Mouse (Mus musculus) stomach, embryonic 14.5 days (tissue): ENCODE results near the gene Olfr1359. TPM values are rescaled to one million over a fixed set of nuclear protein-coding genes. Genes with fewer than 3 reads are reported as not detected.
"Not testable (repeated sequence)": the region's sequence is repeated elsewhere in the genome, so short reads cannot be mapped to it uniquely, and the experiment has no call there.

ENCODE experiments used
- ATAC-seq: fragments of 200-750 bp; cut with Nextera tagmentation; 2 replicates; pipeline ENCODE4 v1.8.0; 2017; ENCODE audit warnings: low read depth, moderate TSS enrichment; ENCODE audit not compliant: insufficient number of reproducible peaks, insufficient read depth, low FRiP score
- H3K27ac ChIP-seq: fragments of 300-500 bp; sonication (generic); 2 replicates; pipeline ENCODE4 v1.5.1; 2014; ENCODE audit warnings: mild to moderate bottlenecking, low read length, moderate library complexity, mixed read lengths
- H3K27me3 ChIP-seq: fragments of 300-500 bp; sonication (generic); 2 replicates; pipeline ENCODE4 v1.6.1; 2014; ENCODE audit warnings: low read length, control low read depth, mixed read lengths; ENCODE audit not compliant: control insufficient read depth, insufficient read depth
- H3K36me3 ChIP-seq: fragments of 300-500 bp; sonication (generic); 2 replicates; pipeline ENCODE4 v1.6.1; 2014; ENCODE audit warnings: mild to moderate bottlenecking, control low read depth, low read length, moderate library complexity, mixed read lengths; ENCODE audit not compliant: control insufficient read depth, insufficient read depth
- H3K4me1 ChIP-seq: fragments of 300-500 bp; sonication (generic); 2 replicates; pipeline ENCODE4 v1.6.1; 2014; ENCODE audit warnings: low read length, control low read depth, mixed read lengths; ENCODE audit not compliant: control insufficient read depth, insufficient read depth
- H3K4me2 ChIP-seq: fragments of 300-500 bp; sonication (generic); replicated peaks from 2 replicates; pipeline ENCODE4 v1.6.1; 2014; ENCODE audit warnings: low read depth, low read length, control low read depth
- H3K4me3 ChIP-seq: fragments of 300-500 bp; sonication (generic); 2 replicates; pipeline ENCODE4 v1.5.1; 2014; ENCODE audit warnings: low read depth, low read length, control low read depth
- H3K9ac ChIP-seq: fragments of 300-500 bp; sonication (generic); replicated peaks from 2 replicates; pipeline ENCODE4 v1.6.1; 2014; ENCODE audit warnings: low read depth, mild to moderate bottlenecking, control low read depth, low read length, moderate library complexity, mixed read lengths
- H3K9me3 ChIP-seq: fragments of 300-500 bp; sonication (generic); 2 replicates; pipeline ENCODE4 v1.6.1; 2016; ENCODE audit warnings: low read depth, low read length, control low read depth; ENCODE audit not compliant: control insufficient read depth
- WGBS: fragments of 180-500 bp; shearing (Covaris S2); extraction: QIAGEN DNeasy Blood & Tissue Kit; methylation state at CpG from one replicate; pipeline ENCODE4 v1.1.7; 2014; 5-methylcytosine and 5-hydroxymethylcytosine counted together
- microRNA-seq: library from miRNA; unstranded; fragments of <30 nt; microRNA quantifications from one replicate; pipeline ENCODE4, GENCODE M21; 2016
- polyA plus RNA-seq: library from polyadenylated mRNA; unstranded; fragments of >200 nt; fragmentation: Nextera tagmentation; extraction: Ambion mirVana; gene quantifications from 2 replicates; pipeline ENCODE4 v1.2.1, GENCODE M21; 2014

Olfr1359 gene
- polyA plus RNA-seq, 1 experiment from 2014 or later, result not detected

- Histone ChIP-seq H3K9ac (peak overlapping the region; percentile 45), H3K36me3 (no peaks in the 10 kb centered on the region), H3K4me2 (peak overlapping the region; percentile 62), H3K27ac (peak overlapping the region; percentile 91), H3K9me3 (no peaks in the 10 kb centered on the region), H3K4me1 (peaks cover 11% of the 10 kb centered on the region; the same call in 1 of the 2 replicates), H3K4me3 (peak overlapping the region; percentile 45), H3K27me3 (no peaks in the 10 kb centered on the region)
- 3% methylated on average over 6 of the region's 10 CpGs for WGBS
- no peak for ATAC-seq
These were observed 55.2 kb downstream of the Olfr1359 start for GRCm38 (mm10) chr13:21753051-21753523.

GRCm38 (mm10) chr13:21753524-21754285 is 55.8 kb downstream of the Olfr1359 start, which contains the start of the genes Hist1h2ak and Hist1h2bn:
Hist1h2ak (minus strand) TSS chr13:21753827.
Hist1h2bn (plus strand) TSS chr13:21754123.
- peak; percentile 95 for ATAC-seq
- not testable (repeated sequence) for H3K27me3 ChIP-seq, H3K4me1 ChIP-seq, H3K9me3 ChIP-seq, H3K36me3 ChIP-seq
- Histone ChIP-seq H3K27ac (peak within 1 kb of the TSS; percentile 91), H3K9ac (peak within 1 kb of the TSS; percentile 45), H3K4me3 (peak within 1 kb of the TSS; percentile 45), H3K4me2 (peak within 1 kb of the TSS; percentile 62)
- under 1% methylated on average over 43 of the region's 50 CpGs for WGBS

GRCm38 (mm10) chr13:21754294-21755001 is 56.5 kb downstream of the Olfr1359 start:
- H3K27ac ChIP-seq, result peak overlapping the region; percentile 91
- H3K36me3 ChIP-seq, H3K27me3 ChIP-seq, H3K4me1 ChIP-seq, H3K9me3 ChIP-seq, ATAC-seq: not testable (repeated sequence)
- H3K9ac ChIP-seq, result peak overlapping the region; percentile 40
- WGBS, result 0% methylated on average over 22 of the region's 26 CpGs
- peak overlapping the region; percentile 62 for H3K4me2 ChIP-seq
- peak overlapping the region; percentile 45 for H3K4me3 ChIP-seq

- no peaks in the 10 kb centered on the region for H3K9me3 ChIP-seq
- peaks cover 9% of the 10 kb centered on the region; the same call in 1 of the 2 replicates for H3K4me1 ChIP-seq
- no peak overlapping the region for H3K27ac ChIP-seq
- no peak for ATAC-seq
- H3K4me3 ChIP-seq, result no peak overlapping the region; the same call in 1 of the 2 replicates
- H3K27me3 ChIP-seq, result no peaks in the 10 kb centered on the region
- no peaks in the 10 kb centered on the region for H3K36me3 ChIP-seq
- WGBS, result 69% methylated on average over 1 of the region's 1 CpGs
- H3K4me2 ChIP-seq, result peak overlapping the region; percentile 19; the same call in 1 of the 2 replicates
- H3K9ac ChIP-seq, result no peak overlapping the region
These were observed 57.8 kb downstream of the Olfr1359 start for GRCm38 (mm10) chr13:21755707-21756106.

Small RNA genes lying within 50 kb of the gene (microRNA-seq; reads per million reads assigned to microRNA genes)
- gene Gm44357 (not detected), gene Gm44367 (not detected), gene Gm44454 (not detected)

Other genes with a start within 250 kb of the Olfr1359 start
- gene Zscan26, start 244.4 kb upstream of the Olfr1359 start, polyA plus RNA-seq, result 32.6 and 35.8 TPM in 2 replicates
- 2.7 and 2.8 TPM in 2 replicates for gene Nkapl, start 229.6 kb upstream of the Olfr1359 start, polyA plus RNA-seq
- gene Zkscan4, start 219.2 kb upstream of the Olfr1359 start, polyA plus RNA-seq, result 2.9 TPM in 2 replicates
- not detected in 2 replicates for gene Gm10065, start 218.7 kb upstream of the Olfr1359 start, polyA plus RNA-seq
- 0.17 and 0.34 TPM in 2 replicates for gene AK157302, start 202.9 kb upstream of the Olfr1359 start, polyA plus RNA-seq
- gene Gm11273, start 196.7 kb upstream of the Olfr1359 start, polyA plus RNA-seq, result 6.7 and 7.5 TPM in 2 replicates
- 11.5 and 11.6 TPM in 2 replicates for gene Zkscan8, start 167.0 kb upstream of the Olfr1359 start, polyA plus RNA-seq
- 0.07 and 0.28 TPM in 2 replicates for gene Olfr1366, start 155.3 kb upstream of the Olfr1359 start, polyA plus RNA-seq
- gene Olfr1535, start 138.2 kb upstream of the Olfr1359 start, polyA plus RNA-seq, result 0.06 TPM in 1 of 2 replicates, not detected in the other
- gene Olfr1364, start 116.4 kb upstream of the Olfr1359 start, polyA plus RNA-seq, result not detected in 2 replicates
- not detected in 2 replicates for gene Olfr1362, start 84.1 kb upstream of the Olfr1359 start, polyA plus RNA-seq
- gene Olfr11, start 55.6 kb upstream of the Olfr1359 start, polyA plus RNA-seq, result not detected in 2 replicates
- gene Olfr1361, start 34.7 kb upstream of the Olfr1359 start, polyA plus RNA-seq, result not detected in 2 replicates
- not detected in 2 replicates for gene Olfr1360, start 20.7 kb upstream of the Olfr1359 start, polyA plus RNA-seq
- gene Hist1h2bl, start 18.0 kb downstream of the Olfr1359 start, polyA plus RNA-seq, result 3.7 and 4.3 TPM in 2 replicates
- gene Hist1h2ai, start 18.3 kb downstream of the Olfr1359 start, polyA plus RNA-seq, result 8.8 and 36.0 TPM in 2 replicates
- 9.0 and 13.1 TPM in 2 replicates for gene Hist1h3h, start 19.5 kb downstream of the Olfr1359 start, polyA plus RNA-seq
- gene Hist1h2bm, start 23.9 kb downstream of the Olfr1359 start, polyA plus RNA-seq, result 3.1 TPM in 2 replicates
- 4.1 and 4.5 TPM in 2 replicates for gene Hist1h4j, start 37.0 kb downstream of the Olfr1359 start, polyA plus RNA-seq
- gene Hist1h4k, start 52.4 kb downstream of the Olfr1359 start, polyA plus RNA-seq, result 10.9 and 13.1 TPM in 2 replicates
- gene Hist1h2ak, start 55.7 kb downstream of the Olfr1359 start, polyA plus RNA-seq, result 10.1 and 13.3 TPM in 2 replicates
- gene Hist1h2bn, start 56.0 kb downstream of the Olfr1359 start, polyA plus RNA-seq, result 3.1 and 5.0 TPM in 2 replicates
- 14.8 and 20.1 TPM in 2 replicates for gene Hist1h1b, start 82.5 kb downstream of the Olfr1359 start, polyA plus RNA-seq
- 166 and 187 TPM in 2 replicates for gene Hist1h3i, start 85.3 kb downstream of the Olfr1359 start, polyA plus RNA-seq
- 11.4 TPM in 1 of 2 replicates, not detected in the other for gene Hist1h2an, start 89.1 kb downstream of the Olfr1359 start, polyA plus RNA-seq
- gene Hist1h2bp, start 89.3 kb downstream of the Olfr1359 start, polyA plus RNA-seq, result 1.4 and 1.8 TPM in 2 replicates
- 17.5 and 19.7 TPM in 2 replicates for gene Hist1h2bq, start 112.1 kb downstream of the Olfr1359 start, polyA plus RNA-seq
- gene Hist1h2ao, start 112.4 kb downstream of the Olfr1359 start, polyA plus RNA-seq, result not detected in 2 replicates
- not detected in 2 replicates for gene Hist1h4m, start 113.6 kb downstream of the Olfr1359 start, polyA plus RNA-seq
- 18.2 and 28.4 TPM in 2 replicates for gene Hist1h4n, start 134.1 kb downstream of the Olfr1359 start, polyA plus RNA-seq
- 3,565 and 4,516 TPM in 2 replicates for gene Hist1h2ap, start 135.4 kb downstream of the Olfr1359 start, polyA plus RNA-seq
- gene Hist1h2br, start 135.6 kb downstream of the Olfr1359 start, polyA plus RNA-seq, result 24.3 and 25.5 TPM in 2 replicates
- 16.5 and 16.8 TPM in 2 replicates for gene Zfp184, start 247.0 kb downstream of the Olfr1359 start, polyA plus RNA-seq